Mouse (Mus musculus) right cerebral cortex, postnatal 10 days (tissue): ENCODE measurements around the gene Haus6.

Experiments used
- DNase-seq, 2 experiments: peaks; one replicate each; pipeline ENCODE4 v3.0.0; 2021; ENCODE audit warnings: low spot score in 2 of 2

Gene Haus6

DNA sequence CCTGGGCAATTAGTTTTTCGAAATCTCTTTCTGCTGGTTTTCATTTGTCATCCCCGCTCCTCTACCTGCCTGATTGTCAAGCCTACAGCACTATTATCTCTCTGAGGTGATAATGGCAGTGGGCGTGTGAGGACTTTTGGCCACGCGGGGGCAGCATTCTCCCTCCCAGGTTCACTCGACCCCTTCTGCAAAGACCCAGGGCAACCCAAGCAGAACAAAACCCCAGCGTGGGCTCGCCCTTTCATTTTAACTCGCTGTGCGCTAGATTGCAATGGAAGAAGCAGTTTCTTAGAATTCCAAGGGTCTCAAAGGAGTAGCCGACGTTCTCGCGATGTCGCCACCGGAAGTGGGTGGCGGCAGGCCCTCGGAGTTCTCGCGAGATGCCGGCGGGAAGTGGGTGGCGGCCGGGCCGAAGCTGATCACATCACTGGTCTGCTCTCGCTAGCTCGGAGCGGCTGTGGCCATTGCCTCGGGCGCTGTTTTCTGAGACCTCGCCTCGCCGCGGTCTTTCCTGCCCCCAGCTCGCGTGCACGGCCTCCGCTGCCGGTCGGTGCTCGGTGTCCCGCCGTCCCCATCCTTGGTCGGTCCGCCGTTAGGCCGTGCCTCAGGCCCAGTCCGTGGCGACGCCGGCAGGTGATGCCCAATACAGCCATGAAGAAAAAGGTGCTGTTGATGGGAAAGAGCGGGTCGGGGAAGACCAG, 36.4 kb downstream of the Haus6 start, which contains the start of gene Rraga:
Gene Rraga (plus strand): TSS at position 386 of the 701 bp plus-strand sequence.
- DNase-seq: peak; percentile 98

DNA sequence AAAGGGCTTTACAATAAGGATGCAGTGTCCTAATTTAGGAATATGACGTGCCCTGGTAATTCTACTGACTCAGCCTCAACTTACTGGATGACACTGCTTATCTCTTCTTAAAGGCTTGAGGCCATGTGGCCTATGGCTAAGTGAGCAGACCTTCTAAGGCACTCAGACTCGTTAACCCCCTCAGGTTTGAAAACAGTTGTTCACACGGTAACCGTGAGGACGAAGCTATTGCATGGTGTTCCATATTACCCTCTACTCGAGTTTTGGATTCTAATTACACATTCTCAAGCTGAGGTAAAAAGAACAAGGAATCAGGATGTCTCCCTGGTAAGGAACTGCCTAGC, 36.9 kb downstream of the Haus6 start:
- no peak for DNase-seq

DNA sequence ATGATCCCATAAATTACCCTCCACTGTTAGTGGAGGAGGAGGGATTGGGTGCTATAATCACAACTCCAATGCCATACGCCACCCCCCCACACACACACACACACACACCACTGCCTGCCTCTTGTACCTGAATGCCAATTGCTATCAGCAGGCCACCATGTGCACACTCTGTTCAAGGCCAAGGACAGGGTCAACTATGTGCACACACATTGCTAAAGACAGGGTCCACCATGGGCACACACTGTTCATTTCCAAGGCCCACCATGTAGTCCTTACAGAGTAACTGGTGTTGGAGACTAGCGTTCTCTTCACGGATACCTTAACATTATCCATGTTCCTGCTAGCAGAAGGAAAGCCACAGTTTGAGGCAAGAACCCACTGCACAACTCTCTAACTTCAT, 50.8 kb downstream of the Haus6 start:
- DNase-seq: no peak

DNA sequence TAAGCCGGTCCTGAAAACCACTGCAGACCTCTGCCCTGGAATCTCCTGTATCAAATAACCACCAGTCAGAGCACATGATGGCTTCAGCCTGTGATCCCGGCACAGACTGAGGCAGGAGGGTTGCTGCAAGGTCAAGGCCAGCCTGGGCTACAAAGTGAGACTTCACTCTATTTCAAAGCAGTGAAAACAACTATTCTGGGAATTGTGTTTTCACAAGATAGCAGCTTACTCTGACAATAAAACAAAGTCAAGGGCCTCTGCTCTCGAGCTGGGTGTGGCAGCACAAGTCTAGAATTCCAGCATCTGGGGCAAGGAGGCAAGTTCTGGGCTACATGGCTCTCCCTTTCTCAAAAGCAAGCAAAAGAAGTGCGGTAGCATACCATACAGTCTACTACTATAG, 52.8 kb downstream of the Haus6 start:
- no peak for DNase-seq

DNA sequence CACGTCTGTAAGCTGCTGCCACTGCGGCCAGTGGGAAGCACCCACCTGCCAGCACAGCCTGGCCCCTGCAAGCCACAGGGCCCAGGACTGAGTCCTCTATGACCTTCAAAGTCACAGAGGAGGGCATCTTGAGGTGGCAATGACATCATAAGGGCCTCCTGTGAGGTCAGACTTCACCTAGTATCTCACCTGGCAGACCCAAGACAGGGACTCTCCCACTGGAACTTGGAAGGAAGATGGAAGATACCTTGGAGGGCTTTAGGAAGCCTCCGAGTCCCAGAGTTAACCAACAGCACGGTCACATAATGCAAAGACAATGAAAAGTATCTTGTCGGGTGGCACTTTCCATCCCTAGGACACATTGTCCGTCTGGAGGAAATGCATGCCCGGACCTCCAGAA, 53.6 kb downstream of the Haus6 start, which contains the start of gene Saxo1:
Gene Saxo1 (minus strand): TSS at position 101 of the 400 bp plus-strand sequence.
- DNase-seq: no peak

DNA sequence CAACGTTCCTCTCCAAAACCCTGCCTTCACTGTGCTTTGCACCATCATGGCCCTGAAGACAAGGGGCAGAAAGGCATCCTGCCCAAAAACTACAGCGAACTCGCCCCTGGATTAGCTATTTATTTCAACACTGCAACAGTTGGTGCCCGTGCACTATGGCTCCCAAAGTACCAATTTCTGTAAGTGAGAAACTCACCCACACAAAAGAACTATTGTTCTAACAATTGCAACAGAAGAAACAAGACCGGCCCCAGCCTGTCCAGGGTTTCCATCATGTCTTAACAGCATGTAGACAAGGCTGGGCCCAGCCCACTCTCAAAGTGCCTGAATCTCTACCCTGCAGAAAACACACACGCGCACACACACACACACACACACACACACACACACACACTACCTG, 54.5 kb downstream of the Haus6 start:
- DNase-seq: no peak

DNA sequence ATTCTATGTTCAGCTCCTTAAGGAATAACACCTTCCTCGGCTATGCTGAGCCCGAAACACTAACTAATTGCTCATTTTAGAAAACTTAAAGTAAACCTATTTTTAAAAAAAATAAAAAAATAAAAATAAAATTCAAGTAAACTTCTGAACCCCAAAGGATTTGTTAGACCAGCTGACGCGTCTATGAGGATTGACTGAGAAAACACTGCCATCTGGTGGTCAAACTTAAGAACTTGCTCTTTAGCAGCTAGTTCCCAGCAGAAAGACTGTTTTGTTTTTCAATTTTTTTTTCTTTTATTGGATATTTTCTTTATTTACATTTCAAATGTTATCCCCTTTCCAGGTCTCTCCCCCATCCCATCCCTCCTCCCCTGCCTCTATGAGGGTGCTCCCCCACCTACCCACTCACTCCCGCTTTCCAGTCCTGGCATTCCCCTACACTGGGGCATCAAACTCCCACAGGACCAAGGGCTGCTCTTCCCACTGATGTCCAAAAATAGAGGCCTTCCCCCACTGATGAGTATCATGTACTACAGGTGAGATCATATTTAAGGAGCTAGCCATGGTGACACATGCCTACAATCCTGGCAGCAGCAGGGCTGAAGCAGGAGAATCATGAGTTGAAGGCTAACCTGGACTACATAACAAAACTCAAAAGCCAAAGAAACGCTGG, 56.7 kb downstream of the Haus6 start:
- peak in 1 of 2 experiments; percentile 33 for DNase-seq

DNA sequence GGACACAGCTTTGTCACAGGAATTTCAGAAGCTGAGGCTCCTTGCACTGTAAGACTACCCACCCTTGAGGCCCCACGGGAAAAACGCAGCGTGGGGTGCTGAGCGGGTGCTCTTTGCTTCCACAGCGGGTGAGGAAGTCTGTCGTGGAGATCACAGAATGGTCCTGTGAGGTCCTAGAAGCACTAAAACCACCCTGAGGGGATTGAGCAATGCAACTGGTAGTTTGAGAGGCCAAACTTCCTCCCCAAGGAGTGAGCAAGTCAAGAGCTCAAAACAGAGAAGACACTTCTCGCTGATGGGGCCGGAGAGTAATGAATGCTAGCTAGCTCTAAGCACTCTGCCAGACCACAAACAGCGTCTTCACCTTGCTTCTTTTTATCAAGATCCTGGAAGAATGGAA, 63.5 kb downstream of the Haus6 start:
- DNase-seq: no peak

DNA sequence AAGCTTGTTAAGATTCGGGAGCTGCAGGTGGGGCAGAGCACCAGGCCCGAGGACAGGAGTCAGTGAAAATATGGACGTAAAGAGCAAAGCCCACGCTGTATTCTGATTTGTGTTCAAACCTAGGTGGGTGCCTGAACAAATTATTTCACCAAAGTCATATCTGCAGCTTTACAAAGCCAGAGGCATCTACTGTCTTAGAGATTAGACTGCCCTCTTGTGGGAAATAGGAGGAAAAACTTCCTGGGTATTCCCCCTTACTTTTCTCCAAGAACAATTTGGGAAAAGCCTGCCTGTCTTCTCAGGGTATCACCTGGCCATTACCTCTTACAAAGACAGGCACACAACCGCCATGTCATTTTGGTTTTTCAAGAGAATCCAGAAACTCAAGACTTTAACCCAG, 66.2 kb downstream of the Haus6 start:
- DNase-seq: no peak

DNA sequence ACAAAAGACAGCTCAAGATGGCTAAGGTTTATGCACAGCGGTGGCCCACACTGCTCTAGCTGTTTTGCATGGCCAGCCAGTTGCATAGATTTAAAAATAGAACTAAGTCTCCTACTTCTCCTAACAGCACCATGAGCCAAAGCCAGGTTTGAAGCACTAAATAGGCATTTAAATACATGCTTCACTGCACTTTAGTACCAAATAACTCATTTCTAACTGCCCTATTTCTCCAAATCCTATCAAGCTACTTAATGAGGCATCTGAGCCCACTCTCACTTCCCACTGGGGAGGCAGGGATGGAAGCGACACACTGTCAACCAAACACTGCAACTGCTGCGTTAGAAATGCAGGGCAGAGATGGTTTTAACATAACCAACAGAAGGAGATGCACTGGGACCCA, 67.9 kb downstream of the Haus6 start:
- no peak for DNase-seq

DNA sequence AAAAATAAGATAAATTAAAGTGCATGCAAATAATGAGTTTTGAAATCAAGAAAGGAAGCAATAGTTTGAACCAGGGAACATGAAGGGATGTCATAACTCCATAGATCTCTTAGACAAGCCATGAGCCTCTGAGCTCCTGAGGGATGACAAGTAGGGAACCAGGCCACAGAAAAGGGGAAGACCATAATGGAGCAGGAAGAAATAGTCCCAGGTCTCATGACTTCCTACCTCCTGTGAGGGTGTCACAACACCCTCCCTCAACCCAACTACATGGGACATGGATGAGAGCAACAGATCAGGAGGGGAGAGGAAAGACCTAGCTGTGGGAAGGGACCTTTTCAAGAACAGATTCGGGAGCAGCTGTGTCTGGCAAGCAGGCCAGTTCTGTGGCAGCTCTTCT, 70.3 kb downstream of the Haus6 start:
- no peak for DNase-seq

DNA sequence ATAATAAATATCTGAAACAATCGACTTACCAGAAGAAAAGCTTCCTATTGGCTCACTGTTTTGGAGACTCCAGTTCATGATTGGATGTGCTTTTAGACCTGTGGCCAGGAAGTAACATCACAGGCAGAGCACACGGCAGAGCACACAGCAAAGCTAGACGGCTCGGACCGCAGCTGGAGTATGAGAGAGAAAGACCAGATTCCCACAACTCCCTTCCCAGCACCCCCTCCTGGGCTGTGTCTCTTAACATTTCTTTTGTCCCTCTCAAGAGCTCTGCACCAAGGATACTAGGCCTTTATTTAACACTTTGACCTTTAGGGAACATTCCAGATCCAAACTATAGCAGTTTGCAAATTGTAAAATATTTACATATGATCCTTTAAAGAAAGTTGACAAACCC, 72.9 kb downstream of the Haus6 start:
- DNase-seq: no peak

DNA sequence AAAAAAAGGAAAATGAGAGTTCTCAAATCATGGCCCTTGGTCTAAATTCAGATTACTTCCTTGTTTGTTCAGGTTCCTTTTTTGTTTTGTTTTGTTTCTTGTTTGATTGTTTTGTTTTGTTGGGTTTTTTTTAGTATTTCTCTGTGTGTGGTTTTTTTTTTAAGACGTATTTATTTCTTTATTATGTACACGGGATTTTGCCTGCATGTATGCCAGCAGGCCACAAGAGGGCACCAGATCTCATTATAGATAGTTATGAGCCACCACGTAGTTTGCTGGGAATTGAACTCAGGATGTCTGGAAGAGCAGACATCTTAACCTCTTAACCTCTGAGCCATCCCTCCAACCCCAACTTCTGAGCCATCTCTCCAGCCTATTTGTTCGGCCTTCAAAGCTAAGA, 73.9 kb downstream of the Haus6 start:
- peak in 1 of 2 experiments; percentile 41 for DNase-seq

DNA sequence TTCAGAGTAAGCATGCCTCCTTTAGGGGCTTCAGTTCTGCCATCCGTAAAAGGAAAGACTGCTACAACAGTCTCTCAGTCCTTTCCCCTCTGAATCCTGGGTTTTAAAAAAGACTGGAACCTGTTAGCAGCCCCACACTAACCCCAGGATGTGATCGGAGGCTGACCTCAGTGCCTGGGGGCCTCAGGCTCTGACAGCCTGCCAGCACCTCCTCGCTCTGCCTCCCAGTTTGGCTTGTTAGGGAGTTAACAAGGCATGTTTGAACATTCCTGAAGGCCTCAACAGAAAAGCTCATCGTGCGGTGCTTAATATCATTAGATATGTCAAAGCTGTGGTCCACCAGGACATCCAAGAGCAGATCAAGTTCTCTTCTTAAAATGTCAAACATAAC, 77.8 kb downstream of the Haus6 start:
- DNase-seq: no peak

DNA sequence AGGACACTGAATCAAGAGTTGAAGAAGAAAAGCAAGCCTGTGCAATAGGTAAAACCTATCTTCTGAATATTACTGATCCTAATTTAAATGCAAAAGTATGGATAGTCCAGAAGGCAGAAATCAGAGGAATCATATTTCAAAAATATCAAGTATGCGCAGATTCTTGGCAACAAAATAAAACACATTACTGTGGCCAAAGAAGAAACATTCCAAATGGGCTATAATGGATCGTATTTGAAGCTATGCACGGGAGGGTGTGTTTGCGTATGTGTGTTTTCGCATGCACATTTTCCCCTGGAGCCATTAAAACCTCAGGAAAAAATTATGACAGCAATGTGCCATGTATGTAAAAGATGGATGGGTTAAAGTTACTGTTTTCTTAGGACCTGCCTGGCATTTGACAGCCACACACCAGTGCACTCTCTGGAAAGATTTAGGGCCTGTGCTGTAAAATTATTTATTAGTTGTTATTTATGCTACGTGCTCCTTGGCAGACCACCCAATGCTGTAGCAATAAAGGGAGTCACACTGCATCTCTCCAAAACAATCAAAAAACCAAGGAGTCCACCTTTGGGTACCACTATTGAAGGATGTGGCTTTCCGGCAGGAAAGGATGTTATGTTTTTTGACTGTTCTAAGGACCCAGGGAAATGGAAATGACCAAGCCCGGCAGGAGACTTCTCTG, 78.3 kb downstream of the Haus6 start:
- DNase-seq: no peak

DNA sequence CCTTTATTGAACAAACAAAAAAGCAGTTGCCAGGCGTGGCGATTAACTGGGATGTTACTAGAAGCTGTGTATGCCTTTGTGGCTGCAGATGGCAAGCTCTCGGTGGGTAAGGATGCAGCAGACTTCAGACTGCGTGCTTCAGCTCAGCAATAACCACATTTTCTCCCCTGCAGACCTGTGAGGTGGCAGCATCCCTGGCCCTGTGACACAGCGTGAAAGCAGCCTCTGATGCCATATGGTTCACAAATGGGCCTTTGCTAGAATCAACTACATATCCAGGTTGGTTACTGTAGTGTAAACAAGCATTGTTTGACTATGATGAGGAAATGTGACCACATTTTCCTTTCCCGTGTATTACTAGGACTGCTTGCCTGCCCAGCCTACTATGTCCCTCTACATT, 82.7 kb downstream of the Haus6 start:
- no peak for DNase-seq
